Mouse (Mus musculus): Measurements from ENCODE around the gene Slc16a4.

DNA sequence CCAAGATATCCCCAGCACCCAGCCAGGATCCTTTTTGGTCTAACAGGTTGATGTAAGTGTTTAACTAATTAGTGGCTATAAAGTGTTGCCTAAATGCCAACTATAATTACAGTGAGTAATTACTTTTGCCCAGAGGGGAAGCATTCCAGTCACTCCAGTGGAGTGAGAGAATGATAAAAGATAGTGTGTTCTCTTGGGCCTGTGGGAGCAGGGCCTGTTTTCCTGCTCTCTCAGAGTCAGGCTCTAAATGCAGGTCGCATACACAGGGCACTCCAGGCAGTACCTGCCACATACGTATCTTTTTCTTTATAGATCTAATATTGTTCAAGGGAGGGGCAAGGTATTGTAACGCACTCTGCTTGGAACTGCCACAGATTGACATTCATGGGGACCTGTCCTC is 60.7 kb downstream of the Slc16a4 start:
- TF ChIP-seq CTCF (IDR thresholded peaks at IDR 0.05; ENCODE audit: control insufficient read depth, insufficient read depth, low read length) (no peak), POLR2A (IDR thresholded peaks at IDR 0.05; ENCODE audit: borderline replicate concordance, control insufficient read depth, low read depth, low read length) (no peak)

Measured in bone marrow, adult 2 months (tissue).